Mouse (Mus musculus) CH12.LX (cell line): Measurements from ENCODE around the gene Tsks.

Experiments used
- ETS1 ChIP-seq: conservative IDR thresholded peaks from 2 replicates; pipeline ENCODE4 v1.6.1; 2012; ENCODE audit warnings: low read depth, mild to moderate bottlenecking, inconsistent platforms, low read length, improper control_type of control experiment, moderate library complexity
- USF1 ChIP-seq: IDR thresholded peaks from 2 replicates; pipeline ENCODE4 v1.6.1; 2014; ENCODE audit warnings: low read depth, mild to moderate bottlenecking, inconsistent platforms, low read length, improper control_type of control experiment

GRCm38 (mm10) chr7:44915314-44915713, 27.7 kb upstream of the Tsks start:
- no peak for TF ChIP-seq ETS1
- TF ChIP-seq USF1 = no peak
